Mouse (Mus musculus): ENCODE measurements around the gene Ccdc186.

Ccdc186 gene

DNA sequence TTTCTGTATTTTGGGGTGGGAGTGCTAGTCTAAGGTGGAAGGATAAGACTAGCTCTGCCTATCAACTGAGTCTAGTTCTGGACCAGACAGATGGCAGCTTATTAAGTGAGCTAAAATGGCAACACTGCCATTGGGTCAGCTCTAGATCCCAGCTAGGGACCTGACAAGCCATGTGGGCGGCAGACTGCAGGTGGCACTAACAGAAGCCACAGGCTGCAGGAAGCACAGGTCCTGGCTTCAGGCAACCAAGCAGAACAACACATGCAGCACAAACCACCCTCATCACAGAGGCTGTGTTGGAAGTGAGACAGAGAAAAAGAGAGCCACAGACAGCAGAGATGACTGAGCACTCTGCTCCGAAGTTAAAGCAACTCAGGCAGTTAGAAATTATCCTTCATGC lies 16.6 kb downstream of the Ccdc186 start:
- in situ Hi-C loops (cut with MboI; ENCODE audit: unreplicated experiment in 2 of 2): loop anchor here (10.0 to 25.0 kb wide), 4 partner anchors 229 to 1518 kb away; partner anchors contain the start of gene Fam160b1 (in 1 of the 2)

DNA sequence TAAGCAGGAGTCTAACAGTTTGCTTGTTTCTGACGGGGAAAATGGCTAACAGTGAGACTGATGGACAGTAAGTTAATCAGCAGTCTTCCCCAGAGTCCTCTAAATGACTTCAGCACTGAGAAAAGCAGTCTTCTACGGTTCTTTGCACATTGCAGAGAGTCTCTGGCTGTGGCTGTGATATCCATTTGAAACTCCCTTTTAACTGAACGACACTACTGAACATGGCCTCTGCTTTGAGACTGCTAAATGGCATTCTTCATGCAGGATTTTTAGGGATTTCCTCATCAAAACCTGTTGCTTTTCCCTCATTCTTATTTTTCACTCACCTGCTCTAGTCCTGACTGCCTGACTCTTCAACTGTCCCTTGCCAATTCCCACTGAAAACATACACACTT lies 19.6 kb downstream of the Ccdc186 start:
- in situ Hi-C loops (cut with MboI; ENCODE audit: unreplicated experiment in 2 of 2): loop anchor here (10.0 to 25.0 kb wide), 4 partner anchors 232 to 1515 kb away; partner anchors contain the start of gene Fam160b1 (in 1 of the 2)

DNA sequence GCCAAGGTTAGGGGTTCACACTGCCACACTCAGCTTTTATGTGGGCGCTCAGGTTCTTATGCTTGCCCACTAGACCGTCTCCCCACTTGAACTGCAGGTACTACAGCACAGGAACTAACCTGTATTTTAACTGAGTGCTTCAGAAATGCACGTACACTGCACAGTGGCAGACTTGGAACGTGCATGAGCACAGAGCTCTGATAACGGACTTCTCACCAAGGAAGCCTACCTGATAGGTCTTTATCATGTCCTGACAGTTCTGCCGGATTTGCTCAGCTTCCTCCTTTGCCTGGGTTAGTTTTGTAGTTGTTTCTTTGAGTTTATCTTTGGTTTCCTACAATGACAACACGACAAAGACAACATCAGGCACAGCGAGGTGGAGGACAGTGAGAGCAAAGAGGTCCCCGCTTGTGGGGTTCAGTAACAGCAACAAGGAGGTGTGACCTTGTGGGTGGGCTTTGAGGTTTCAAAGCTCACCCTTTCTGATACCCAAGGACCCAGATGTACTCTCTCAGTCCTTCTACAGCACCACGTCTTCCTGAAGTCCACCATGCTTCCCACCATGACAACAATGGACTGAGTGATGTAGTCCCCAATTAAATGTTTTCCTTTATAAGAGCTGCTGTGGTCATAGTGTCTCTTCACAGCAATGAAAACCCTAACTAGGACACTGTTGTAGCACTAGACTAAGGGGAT lies 20.2 kb downstream of the Ccdc186 start:
- in situ Hi-C loops (cut with MboI; ENCODE audit: unreplicated experiment in 2 of 2): loop anchor here (10.0 to 25.0 kb wide), 4 partner anchors 233 to 1515 kb away; partner anchors contain the start of gene Fam160b1 (in 1 of the 2)

DNA sequence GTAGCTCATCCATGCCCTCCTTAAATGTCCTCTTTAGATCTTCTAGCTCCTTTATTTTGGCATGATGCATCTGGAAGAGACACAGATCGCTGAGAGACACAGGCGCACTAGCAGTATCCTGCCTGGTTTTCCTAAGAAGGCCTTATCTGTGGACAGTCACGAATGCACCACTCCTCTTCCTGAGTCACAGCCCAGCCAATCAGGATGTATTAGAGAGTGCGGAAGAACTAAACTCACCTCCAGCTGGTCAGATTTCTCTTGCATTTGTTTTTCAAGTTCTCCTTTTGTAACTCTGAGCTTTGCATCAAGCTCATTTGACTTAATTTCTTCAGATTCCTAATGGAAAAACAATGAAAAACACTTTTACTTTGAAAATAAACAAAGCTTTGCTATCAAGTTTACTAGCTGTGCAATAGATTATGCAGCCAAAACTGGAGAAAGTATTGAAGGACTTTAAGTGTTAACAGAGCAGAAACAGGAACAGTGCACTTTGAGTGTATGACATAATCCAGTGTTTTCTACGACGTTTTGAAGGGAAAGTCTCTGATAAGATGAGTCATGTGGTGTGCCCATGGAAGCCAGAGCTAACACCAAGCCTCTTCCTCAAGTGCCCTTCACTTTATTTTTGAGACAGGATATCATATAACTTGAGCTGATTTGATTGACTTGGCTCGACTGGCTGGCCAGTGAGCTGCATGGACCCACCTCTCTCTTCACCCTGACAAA lies 20.9 kb downstream of the Ccdc186 start:
- in situ Hi-C loops (cut with MboI; ENCODE audit: unreplicated experiment in 2 of 2): loop anchor here (10.0 to 25.0 kb wide), 4 partner anchors 234 to 1514 kb away; partner anchors contain the start of gene Fam160b1 (in 1 of the 2)

DNA sequence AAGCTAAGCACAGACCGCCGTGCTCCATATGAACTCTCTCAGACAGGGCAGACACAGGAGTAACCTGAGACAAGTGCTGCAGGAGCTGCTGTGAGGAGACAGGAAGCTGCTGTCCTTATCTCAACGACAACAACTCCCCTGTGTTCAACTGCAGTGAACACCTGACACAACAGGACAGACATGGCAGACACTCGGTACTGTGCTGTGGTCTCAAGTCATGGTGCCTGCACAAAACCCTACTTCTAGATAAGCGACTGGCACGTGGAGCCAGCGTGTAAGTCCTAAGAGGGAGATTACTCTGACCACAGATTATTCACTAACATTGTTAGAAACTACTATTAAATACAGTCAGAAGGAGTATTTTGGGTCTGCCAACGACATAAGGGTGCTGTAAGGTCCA lies 21.8 kb downstream of the Ccdc186 start:
- in situ Hi-C loops (cut with MboI; ENCODE audit: unreplicated experiment in 2 of 2): loop anchor here (10.0 to 25.0 kb wide), 4 partner anchors 235 to 1513 kb away; partner anchors contain the start of gene Fam160b1 (in 1 of the 2)

DNA sequence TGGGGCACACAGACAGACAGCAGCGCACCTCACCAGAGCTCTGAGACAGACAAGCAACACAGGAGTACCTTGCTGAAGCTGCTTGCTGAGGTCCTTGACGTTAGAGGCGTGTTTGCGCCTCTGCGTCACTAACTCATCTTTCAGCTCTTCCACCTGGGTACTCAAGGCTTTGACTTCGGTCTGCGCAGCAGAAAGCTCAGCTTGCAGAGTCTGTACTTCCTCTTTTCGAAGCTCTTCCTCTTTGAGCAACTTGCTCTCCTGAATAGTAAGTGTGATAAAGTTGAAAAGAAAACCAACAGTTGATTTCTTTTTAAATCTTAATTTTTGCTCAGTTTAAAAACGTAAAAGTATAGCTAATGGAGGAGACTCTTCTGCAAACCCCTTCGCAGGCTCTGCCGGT lies 24.6 kb downstream of the Ccdc186 start:
- in situ Hi-C loops (cut with MboI; ENCODE audit: unreplicated experiment in 2 of 2): no loop called here

DNA sequence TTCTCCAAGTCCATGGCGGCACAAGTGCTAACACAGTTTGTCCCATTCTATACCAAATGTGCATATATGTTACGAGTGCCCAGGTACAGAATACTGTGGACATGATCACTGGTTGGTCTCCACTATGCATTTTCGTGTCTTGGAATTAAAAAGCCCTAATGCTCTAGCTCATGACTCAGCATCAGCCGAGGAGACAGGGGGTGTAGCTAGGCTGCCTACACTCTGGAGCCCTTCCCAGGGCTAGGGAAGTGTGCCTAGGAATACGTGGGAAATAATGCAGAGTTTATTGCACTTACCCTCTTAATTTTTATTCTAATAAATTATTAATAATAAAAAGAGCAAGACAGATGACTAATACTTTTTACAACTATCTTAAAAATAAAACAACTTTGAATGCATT lies 33.0 kb downstream of the Ccdc186 start:
- in situ Hi-C loops (cut with MboI; ENCODE audit: unreplicated experiment in 2 of 2): no loop called here

DNA sequence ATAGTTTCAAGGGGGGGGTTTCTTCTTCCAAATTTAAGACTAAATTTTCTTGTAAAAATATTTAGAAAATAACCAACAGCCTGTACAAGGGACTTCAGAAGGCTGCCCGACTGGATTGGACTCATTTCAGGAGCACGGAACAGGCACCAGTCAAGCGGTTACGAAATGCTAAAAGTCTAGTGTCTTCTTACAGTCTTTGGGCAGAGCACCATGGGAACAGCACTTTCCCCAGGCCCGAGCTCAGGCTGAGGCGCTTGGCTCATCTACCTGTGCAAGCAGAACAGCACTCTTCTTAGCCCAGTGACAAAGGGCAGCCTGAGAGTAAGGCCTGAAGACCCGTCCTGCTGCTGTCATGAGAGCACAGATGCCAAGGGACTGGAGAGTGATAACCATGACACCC lies 34.1 kb downstream of the Ccdc186 start:
- in situ Hi-C loops (cut with MboI; ENCODE audit: unreplicated experiment in 2 of 2): no loop called here

DNA sequence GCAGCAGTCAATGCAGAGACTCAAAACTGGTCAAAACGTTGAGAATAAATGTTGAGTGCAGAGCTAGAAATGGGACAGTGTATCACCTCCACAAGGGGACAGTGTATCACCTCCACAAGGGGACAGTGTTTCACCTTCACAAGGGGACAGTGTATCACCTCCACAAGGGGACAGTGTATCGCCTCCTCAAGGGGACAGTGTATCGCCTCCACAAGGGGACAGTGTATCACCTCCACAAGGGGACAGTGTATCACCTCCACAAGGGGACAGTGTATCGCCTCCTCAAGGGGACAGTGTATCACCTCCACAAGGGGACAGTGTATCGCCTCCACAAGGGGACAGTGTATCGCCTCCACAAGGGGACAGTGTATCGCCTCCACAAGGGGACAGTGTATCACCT lies 43.5 kb downstream of the Ccdc186 start:
- in situ Hi-C loops (cut with MboI; ENCODE audit: unreplicated experiment in 2 of 2): loop anchor here in 1 of 2 experiments (5.0 kb wide), 1 partner anchor 356 kb away; no protein-coding TSS in a partner anchor

DNA sequence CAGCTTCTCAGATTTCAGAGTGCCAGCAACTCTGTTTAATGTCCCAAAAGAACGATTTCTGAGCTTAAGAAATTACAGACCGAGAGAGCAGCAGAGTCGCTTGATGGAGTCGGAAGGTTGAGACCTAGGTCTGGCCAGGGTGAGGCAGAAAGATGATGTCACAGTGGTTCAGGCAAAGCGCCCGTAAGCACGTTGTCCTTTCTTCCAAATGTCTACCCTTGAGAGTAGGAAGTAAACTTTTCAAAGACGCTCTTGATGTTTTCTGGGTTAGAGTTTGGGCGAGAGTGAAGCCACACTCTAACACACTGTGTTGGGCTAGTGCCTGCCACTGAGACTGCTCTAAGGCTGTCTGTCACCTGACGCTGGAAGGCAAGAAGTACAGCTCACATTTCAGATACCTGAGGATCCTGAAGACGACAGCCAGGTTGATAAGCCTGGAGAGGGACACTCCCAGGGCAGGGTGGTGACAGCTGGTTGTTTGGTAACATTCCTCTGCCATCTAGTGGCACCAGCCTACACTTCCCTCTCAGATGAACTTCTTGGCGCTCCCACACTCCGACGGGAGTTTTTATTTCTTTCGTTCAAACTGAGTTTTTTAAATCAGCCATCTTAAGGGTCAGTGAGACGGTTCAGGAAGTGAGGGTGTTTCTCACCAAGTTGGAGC lies 45.1 kb downstream of the Ccdc186 start:
- in situ Hi-C loops (cut with MboI; ENCODE audit: unreplicated experiment in 2 of 2): loop anchor here in 1 of 2 experiments (5.0 kb wide), 1 partner anchor 355 kb away; no protein-coding TSS in a partner anchor

DNA sequence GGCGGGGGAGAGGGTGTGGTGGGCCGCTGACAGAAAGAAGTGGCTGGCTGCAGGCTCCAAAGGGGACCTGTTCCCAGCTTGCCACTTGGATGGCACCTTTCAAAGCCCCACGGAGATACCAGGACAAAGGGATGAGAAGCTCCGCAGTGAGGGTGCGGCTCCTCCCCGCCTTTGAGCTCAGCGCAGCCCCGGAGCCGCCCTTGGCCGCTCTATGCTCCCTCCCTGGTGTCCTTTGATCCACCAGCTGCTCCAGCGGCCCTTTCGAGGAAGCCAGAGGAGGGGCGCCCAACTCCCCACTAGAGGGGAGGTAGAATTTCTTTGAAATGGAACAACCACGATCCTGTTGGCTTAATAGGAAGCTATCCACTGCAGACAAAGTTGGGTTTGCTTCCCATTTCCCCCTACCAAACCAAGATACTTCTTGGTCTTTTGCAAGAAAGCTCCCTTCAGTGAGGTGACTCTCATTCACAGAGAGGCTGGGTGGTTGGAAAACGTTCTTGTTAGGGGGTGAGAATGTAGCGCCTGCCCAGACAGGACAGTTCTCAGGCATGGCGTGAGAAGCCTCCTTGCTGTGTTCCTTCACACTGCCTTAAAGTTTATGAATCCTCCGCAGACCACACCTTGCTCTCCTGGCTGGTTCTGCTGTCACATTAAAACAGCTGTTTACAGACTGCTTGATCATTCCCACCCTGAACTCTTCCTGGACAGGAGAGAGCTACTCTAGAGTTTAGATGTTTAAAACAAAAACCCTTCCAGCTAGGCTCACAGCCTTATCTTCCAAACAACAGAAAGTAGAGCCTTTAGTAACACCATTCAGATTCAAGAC lies 45.9 kb downstream of the Ccdc186 start:
- in situ Hi-C loops (cut with MboI; ENCODE audit: unreplicated experiment in 2 of 2): loop anchor here in 1 of 2 experiments (5.0 kb wide), 1 partner anchor 354 kb away; no protein-coding TSS in a partner anchor

DNA sequence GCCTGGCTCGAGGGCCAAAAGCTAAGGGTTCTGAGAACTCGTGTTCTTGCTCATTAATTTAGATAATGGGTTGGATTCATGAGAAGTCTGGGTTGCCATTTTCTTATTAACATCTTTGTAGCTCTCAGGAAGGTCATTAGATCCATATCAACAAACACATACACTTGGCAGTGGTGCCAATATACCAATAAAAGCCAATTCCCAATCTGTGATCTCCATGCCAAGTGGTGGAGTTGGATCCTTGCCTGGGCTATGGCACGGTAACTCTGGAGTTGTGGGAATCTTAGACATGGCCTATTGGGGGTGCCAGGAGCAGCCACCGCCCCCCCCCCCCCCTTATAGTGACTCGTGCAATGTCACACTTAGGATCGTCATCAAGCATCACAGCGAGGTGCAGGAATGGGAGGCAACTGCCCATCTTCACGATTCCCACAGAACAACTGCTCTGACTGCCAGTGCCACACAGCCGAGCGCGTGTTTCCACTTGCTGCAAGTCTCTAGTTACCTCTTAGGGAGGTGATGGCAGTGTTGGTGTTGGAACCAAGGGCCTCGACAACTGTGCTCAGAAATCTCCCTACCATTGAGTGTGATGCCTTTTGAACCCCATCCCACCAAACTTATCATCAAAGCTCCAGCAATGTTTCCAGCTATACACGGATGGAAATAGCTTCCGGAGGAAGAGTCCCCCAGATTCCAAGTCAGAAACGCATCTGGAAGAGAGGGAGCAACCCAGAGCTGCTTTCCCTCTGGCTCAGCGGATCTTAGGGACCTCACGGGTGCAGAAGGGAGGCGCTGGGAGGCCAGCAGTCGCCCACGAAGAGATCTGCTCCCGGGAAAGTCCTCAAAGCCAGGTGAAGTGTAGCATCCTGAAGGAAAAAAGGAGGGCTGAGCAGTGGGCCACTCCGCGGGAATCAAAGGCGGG lies 46.8 kb downstream of the Ccdc186 start:
- in situ Hi-C loops (cut with MboI; ENCODE audit: unreplicated experiment in 2 of 2): loop anchor here in 1 of 2 experiments (5.0 kb wide), 1 partner anchor 353 kb away; no protein-coding TSS in a partner anchor

DNA sequence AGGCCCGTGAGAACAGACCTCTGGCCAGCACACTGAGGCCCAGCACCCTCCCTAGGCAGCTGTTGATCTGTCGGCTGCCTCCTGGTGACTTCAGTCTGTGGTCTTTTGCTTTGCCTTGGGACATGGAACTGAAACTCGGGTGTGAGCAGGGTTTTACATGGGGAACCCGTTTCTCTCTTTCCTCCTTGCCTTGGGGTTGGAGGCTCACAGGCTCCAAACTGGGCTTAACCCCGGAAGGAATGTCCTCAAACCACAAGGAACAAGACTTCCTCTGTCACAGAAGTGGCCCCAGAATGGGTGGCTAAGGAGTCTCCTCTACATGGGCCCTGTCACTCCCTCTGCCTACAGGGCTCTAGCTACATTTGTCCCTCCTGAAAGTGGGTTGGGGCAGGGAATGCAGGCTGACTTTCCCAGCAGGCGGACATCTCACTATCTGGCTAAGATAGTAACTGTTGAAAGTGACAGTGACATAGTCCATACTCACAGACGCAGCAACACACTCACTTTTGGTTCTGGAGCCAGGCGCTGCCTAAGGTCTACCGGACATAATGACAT lies 47.5 kb downstream of the Ccdc186 start:
- in situ Hi-C loops (cut with MboI; ENCODE audit: unreplicated experiment in 2 of 2): no loop called here

DNA sequence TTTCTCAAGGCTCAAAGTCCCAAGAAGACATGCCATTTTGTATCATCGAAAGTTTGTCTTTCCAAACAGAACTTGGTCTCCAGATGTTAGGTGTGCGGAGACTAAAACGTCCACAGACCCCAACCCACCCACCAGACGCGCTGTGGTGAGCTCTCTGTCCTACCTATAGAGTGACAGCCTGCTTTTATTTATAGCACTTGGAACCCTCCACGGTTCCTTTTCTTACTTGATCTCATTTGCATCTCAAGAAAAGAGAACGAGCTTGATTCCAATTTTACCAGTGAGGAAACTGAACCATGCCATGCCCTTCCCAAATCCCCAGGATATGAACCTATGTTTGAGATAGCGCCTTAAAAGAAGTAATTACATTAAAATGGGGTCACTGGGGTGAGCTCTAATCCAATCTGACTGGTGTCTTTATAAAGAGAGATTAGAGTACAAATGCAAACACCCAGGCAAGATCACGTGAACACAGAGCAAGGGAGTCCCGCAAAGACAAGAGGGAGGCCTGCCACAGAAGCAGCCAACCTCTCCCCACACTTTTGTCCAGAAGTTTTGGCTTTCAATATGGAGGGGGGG lies 48.5 kb downstream of the Ccdc186 start:
- in situ Hi-C loops (cut with MboI; ENCODE audit: unreplicated experiment in 2 of 2): no loop called here

DNA sequence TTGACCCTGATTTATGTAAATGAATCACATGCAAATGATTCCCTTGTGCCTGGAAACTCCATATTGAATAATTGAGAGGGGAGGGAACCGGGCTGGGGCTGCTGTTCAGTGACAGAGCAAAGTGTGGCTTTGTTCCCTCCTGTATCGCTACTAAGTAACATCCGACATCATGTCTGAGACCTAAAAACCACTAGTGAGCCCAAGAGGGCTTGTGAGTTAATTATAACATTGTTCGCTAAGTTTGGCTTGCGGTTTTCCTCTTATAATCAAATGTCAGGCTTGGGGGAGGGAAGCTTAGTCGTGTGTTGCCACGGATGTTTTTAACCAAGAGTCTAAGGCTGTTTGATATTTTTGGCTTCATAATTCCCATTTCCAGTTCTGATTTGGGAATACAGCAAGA lies 49.8 kb downstream of the Ccdc186 start:
- in situ Hi-C loops (cut with MboI; ENCODE audit: unreplicated experiment in 2 of 2): no loop called here

DNA sequence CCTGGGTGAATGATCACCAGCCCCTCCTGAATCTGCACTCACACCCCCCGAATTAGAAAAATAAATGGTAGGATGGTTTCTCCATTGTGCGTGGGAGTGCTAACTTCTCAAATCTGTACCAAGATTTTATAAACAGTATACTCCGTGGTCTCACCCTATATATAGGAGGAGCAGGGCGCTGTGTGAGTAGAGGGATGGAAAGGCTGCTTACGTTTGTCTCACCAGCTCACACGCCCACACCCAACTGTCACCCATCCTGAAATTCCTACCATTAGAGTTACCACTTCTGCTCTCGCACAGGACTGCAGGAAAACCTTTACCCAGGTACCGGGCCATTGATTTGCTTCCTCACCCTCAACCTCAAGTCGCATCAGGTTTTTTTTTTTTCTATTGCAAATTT lies 53.0 kb downstream of the Ccdc186 start:
- in situ Hi-C loops (cut with MboI; ENCODE audit: unreplicated experiment in 2 of 2): no loop called here

DNA sequence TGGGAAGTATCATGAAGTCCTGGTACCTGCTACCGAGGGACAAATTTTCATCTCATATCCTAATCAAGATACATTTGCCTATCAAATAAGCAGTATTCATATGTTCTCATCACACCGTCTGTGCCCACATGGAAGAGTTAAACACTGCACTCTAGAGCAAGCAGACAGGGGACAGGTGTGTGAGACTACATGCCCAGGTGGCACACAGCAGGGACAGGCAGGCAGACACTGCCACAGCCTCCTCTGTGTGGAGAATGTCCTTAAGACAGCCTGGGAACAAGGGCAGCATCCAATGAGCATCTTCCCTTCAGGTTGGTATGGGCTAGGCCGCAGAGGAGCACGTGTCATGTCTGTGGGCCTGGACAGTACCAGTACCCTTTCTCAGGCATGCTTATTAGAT lies 59.3 kb downstream of the Ccdc186 start:
- in situ Hi-C loops (cut with MboI; ENCODE audit: unreplicated experiment in 2 of 2): no loop called here

DNA sequence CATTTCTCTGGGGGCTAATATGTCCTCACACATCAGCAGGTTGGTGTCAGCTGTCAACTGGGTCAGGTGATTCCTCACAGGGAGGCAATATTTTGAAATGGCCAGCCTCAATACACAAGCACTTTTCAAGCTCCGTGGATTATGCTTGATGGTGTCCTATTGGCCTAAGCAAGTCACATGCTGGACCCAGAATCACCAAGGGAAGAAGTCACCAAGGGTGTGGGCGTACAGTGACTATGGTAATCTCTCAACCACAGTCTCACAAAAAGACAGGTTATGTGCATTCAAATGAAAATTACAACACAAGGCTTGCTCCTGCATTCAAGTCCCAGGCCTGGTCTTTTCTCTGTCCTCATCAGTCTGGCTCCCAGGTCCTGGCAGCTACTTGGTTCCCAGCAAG lies 60.3 kb downstream of the Ccdc186 start:
- in situ Hi-C loops (cut with MboI; ENCODE audit: unreplicated experiment in 2 of 2): no loop called here
